Mouse (Mus musculus): ENCODE results near the gene Riox2. TPM values are rescaled to one million over a fixed set of nuclear protein-coding genes. Genes with fewer than 3 reads are reported as not detected.

Riox2 gene
- total RNA-seq, 1 experiment from 2014 or later, result 69.3 TPM

DNA sequence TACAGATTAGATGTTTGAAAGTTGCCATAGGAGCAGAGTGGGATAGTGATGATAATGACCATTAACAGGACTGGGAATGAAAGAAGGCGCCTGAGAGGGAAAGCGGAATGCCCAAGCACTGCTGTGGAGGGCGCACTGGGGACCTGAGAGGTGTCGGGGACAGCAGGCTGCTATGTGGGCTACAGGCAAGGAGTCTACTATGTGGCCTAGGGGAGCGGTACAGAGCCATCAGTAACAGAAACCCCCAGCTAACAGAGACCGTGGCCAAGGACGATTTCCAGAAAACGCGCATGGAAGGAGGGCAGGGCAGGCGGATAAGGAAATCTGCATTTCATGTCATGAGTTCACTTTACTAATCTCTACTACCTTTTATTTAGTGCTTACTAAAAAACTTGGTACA, 45.4 kb downstream of the Riox2 start:
- ATAC-seq (replicated peaks; ENCODE audit: low read depth, poor library complexity, severe bottlenecking), result peak; percentile 13; the same call in 1 of the 2 replicates

DNA sequence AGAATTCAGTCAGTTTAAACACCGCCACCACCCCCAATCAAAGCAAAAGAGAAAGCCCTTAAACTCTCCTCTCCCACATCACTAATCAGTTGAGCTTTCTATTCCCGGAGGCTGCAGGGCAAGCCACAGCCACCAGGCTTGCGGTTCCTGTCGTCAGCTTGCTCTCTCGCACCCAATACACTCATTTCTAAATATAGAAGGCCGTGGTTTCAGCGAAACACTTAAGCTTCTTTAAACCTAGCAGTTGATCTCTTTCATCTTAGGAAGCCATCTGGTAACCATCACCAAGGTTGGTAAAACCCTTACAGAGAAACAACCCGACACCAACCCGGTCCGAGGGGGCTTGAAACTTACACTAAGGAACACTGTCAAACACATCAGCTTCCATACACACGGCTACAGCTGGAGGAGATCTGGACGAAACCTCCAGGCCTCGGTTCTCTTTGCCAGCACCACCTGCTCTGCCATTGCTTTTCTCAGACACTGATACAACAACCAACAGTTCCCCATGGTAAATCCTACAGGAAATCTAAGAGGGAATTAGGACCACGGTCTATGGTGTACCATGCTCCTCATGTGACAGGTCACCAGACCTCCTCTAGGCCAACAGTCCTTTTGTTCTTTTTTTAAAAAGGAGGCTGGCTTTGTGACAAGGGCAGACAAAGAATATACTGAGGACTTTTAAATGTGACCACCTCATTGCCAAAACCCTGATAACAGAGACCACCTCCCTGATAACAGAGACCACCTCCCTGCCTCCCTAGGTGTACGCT, 46.1 kb downstream of the Riox2 start:
- ATAC-seq (replicated peaks; ENCODE audit: low read depth, poor library complexity, severe bottlenecking), result peak; percentile 98

DNA sequence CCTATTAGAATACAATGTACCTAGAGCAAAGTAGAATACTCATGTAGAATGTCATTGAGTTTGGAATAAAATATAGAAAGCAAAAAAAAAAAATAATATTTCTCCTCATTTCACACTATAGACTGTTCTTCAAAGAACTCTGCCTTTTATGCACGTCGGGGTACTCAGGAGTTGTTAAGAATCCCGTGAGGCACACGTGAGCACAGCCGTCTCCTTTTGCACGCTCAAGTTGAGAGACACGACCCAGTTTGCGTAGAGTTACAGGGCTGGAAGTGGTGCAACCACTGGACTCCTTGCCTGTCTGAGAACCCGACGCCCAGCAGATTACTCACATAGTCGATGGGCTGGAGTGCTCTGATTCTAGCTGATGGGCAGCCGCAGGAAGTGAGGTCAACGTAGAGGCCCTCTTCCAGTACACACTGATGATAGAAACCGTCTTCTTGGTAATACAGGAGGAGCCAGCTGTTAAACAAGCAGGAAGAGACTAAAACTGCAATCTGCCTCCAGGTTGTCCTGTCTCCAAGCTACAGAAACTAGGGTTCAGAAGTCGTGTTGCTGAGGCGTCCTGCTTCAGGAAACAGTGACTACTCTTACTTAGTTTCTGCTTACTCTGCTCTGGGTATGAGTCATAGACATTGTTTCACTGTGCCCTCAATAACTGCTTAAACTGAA, 50.3 kb downstream of the Riox2 start:
- no peak for ATAC-seq (replicated peaks; ENCODE audit: low read depth, poor library complexity, severe bottlenecking)

DNA sequence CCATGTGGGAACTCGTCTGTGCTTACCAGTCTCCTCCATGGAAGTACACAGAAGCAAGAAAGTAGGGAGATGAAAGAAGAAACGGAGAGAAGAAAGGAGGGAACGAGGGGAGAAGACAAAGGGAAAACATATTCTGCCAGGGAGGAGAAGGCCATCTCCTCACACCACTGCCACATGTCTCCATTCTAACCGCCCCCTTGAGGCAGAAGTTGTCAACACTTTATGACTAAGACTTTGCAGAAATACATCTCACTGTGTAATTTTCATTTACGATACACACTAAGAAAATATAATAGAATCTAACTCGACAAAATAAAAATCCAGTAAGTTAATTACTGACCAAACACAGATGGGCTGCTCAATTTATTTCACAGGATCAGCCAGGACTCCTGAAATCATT, 55.4 kb downstream of the Riox2 start:
- ATAC-seq (replicated peaks; ENCODE audit: low read depth, poor library complexity, severe bottlenecking), result no peak

DNA sequence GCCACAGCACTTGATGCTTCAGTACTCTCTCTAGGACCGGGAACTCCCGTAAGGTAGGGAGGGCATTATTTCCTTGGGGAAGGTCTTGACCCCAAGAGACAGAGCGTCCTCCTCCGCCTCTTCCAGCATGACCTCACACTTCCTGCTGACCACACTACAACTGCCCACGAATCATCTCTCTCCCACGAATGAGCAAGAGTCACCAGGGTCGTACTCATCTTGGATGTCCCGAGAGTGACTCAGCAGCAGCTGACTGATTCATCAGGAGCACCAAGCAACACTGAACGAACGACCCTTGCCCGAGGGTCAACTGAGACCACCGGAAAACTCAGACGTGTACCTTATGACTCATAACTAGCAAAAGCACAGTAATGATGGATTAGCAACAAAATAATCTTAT, 58.0 kb downstream of the Riox2 start:
- ATAC-seq (replicated peaks; ENCODE audit: low read depth, poor library complexity, severe bottlenecking), result no peak

DNA sequence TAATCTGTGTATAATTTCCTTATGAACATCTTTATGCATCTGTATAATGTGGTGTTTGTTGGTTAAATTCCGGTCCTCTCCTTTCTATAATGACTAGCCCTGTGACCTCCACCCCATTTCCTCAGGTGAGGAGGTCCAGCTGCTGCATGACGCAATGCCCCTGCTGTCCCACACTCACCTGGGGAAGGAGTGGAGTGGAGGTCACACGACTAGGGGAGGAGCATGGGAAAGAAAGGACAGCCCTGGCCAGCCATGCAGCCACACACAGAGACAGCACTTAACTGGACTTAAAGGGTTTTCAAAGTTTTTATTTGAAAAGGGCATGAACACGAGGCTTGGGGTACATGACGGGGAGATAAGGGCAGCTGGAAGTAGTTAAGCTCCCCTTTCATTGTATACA, 59.7 kb downstream of the Riox2 start:
- ATAC-seq (replicated peaks; ENCODE audit: low read depth, poor library complexity, severe bottlenecking), result no peak

DNA sequence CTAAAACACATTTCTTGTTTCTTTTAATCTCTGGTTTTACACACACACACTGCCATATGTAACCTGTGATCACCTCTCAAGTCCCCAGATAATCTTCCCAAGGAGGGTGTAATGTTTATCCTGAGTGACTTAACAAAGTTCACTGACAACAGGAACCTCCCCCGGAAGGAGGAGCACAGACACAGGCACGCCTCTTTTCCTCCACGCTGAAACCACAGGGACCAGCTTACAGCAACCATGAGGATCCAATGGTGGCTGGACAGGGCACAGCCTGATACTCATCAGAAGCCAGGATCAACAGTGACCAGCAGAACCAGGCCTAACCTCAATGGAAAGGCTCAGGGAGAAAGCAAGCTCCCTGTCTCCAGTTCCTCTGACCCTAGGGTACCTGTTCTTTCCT, 61.0 kb downstream of the Riox2 start:
- ATAC-seq (replicated peaks; ENCODE audit: low read depth, poor library complexity, severe bottlenecking), result peak; percentile 56

DNA sequence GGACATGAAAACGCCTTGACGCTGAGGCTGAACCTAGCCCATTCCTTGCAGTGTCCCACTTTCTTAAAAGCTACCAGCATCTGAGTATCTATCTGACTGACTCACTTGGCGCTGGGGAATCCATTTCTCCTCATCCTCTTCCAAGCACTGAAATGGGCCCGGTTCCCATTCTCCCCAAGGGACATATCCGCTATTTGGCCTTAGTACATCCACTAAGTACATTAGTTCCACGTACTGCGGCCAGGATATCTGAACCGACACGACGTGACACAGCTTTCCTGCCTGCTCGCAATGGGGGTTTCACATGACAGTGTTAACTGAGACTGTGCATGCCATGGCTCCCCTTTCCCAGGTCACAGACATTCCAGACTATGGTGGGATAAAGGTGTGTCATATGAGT, 62.8 kb downstream of the Riox2 start:
- ATAC-seq (replicated peaks; ENCODE audit: low read depth, poor library complexity, severe bottlenecking), result no peak

DNA sequence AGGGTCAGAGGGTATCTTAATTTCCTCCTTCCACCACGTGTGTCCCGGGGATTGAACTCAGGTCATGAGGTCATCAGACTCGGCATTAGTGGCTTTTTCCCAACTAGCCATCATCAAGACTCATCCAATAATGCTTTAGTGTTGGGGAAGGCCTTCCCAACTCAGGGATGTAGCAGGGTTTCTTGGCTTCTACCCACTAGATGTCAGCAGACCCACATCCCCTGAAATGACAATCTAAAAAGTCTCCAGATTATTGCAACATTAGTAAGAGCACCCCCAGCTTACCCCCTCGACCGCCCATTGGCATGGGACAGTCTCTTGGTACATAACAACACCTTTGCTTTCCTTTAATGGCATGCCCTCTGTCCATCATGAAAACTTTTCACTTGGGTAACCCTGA, 64.1 kb downstream of the Riox2 start:
- ATAC-seq (replicated peaks; ENCODE audit: low read depth, poor library complexity, severe bottlenecking), result no peak

DNA sequence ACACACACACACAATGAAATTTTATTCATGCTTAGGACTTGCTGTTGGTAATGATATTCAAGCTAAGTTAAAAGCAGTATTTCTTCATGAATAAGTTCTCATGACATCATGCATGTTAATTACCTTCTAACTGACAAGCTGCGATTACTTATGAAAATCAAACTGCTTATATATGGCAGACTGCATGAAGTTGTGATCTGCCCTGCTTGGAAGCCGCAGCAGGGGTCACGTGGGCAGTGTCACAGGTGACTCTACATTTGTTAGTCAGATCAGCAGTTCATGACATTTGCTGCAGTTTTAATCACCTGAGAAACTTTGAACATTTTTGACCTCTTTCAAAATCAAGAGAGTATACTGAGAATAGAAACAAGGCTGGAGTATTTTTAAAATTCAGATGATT, 69.4 kb downstream of the Riox2 start:
- no peak for ATAC-seq (replicated peaks; ENCODE audit: low read depth, poor library complexity, severe bottlenecking)

DNA sequence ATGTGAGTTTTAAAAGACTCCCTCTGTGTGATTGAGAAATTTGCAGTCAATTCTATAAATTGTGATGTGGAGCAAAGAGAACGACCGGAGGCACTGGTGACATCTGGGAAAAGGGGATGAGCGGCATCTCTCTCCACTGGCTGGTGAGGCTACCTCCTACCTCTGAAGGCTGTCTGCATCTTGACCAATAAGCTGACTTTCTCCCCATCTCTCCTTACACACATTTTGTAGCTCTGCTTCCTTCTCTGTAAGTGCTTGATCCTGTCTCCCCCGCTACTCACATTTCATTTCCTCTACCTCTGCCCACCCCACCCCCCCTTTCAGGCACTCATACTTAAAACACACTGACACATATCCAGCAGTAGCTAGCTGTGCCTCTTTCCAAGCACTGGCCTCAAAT, 69.8 kb downstream of the Riox2 start:
- no peak for ATAC-seq (replicated peaks; ENCODE audit: low read depth, poor library complexity, severe bottlenecking)

Other genes with a start within 250 kb of the Riox2 start
- gene Olfr201, start 199.1 kb upstream of the Riox2 start, total RNA-seq (2017), result not detected in 2 replicates
- gene Olfr202, start 185.0 kb upstream of the Riox2 start, total RNA-seq (2017), result not detected in 2 replicates
- not detected in 2 replicates for gene Olfr203, start 172.9 kb upstream of the Riox2 start, total RNA-seq (2017)
- gene Olfr204, start 153.5 kb upstream of the Riox2 start, total RNA-seq (2017), result not detected in 2 replicates
- not detected in 2 replicates for gene Olfr205, start 140.6 kb upstream of the Riox2 start, total RNA-seq (2017)
- not detected in 2 replicates for gene Olfr206, start 122.5 kb upstream of the Riox2 start, total RNA-seq (2017)
- gene Olfr209, start 107.8 kb upstream of the Riox2 start, total RNA-seq (2017), result not detected in 2 replicates
- not detected in 2 replicates for gene Gabrr3, start 64.4 kb upstream of the Riox2 start, total RNA-seq (2017)
- gene Crybg3, start 129.2 kb downstream of the Riox2 start, total RNA-seq (2017), result 11.1 and 15.4 TPM in 2 replicates
- 15.5 and 17.9 TPM in 2 replicates for gene Arl6, start 167.6 kb downstream of the Riox2 start, total RNA-seq (2017)

Data from common myeloid progenitor, adult 5-6 weeks (primary cell).